Mouse (Mus musculus) layer of hippocampus, postnatal 14 days (tissue): ENCODE data around the gene Frmd5. TPM values are rescaled to one million over a fixed set of nuclear protein-coding genes. Genes with fewer than 3 reads are reported as not detected.

ENCODE experiments used
- DNase-seq, 2 experiments: peaks; one replicate each; pipeline ENCODE4 v3.0.0; 2021 to 2022; ENCODE audit warnings: low spot score in 2 of 2, mixed read lengths in 1 of 2
- total RNA-seq, 2 experiments: library from RNA; stranded (reverse); gene quantifications; 2 replicates each; pipeline ENCODE4 v1.2.3; 2021

Gene Frmd5
- total RNA-seq, 2 experiments from 2014 or later = 32.8 to 33.8 TPM

DNA sequence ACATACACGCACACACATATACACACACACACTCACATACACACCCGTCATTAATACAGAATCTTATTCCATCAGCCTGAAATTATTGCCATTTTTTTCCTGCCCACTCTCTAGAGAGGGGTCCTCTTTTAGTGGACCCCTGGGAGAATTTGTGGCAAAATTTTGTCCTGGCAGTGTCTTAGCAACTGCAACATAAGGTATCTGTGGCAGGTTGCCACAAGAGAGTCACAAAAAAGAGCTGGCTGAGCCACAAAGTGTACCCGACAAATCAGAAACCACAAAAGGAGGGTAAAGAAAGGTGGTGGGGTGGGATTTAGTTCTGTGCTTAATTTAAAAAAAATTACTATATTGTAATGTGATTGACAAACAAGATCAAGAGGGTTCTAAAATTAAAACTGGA, 181.0 kb downstream of the Frmd5 start:
- no peak for DNase-seq

GRCm38 (mm10) chr2:121621262-121622163, 185.4 kb downstream of the Frmd5 start:
- peak; percentile 24 to 53 for DNase-seq

DNA sequence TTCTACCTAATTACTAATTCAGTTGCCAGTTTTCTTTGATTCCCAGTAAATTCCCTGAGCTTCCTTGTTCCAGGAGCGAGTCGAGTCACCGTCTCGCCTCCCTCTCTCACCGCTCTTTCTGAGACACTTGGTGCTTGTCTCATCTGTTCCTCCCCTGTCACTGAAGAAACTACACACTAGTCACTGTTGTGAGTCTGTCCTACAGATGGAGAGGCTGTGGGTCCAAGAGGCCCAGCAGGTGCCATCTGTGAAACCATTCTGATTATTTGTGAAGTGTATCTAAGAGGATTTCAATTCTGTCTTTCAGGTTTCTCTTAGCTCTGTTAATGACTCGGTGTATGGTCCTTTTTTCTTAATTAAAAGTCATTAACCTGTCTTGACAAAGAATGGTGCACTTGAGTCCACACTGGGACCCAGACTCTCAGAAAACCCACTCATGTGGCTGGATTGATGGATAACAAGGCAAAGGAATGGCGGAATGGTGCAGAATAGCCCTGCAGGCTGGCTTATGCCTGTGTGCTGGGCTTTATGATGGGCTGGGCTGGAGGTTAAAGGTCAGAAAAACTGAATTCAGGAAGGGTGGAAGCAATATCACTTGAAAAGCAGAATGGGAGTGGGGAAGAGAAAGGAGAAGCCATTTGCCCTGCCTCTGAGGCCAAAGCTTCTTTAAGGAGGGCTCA, 186.2 kb downstream of the Frmd5 start:
- DNase-seq = peak; percentile 22 to 41

DNA sequence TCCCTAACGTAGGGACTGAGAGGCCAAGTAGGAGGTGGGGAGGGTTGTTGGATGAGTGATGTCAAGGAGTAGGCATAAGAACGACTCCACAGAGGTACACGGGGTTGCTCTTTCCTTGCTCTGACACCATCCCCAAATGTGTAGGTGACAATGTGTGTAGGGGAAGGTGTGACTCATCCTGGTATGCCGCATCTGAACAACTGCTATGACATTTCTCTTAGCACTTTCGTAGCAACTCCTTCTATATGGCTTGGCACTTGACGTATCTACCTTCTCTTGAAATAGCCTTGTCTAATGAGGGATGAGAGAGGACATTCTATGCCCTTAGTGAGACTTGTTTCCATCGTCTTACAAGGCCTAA, 191.7 kb downstream of the Frmd5 start:
- no peak for DNase-seq

GRCm38 (mm10) chr2:121614483-121615198, 192.2 kb downstream of the Frmd5 start:
- no peak for DNase-seq

- DNase-seq = no peak
Observed at GRCm38 (mm10) chr2:121612112-121612511, 194.8 kb downstream of the Frmd5 start.

DNA sequence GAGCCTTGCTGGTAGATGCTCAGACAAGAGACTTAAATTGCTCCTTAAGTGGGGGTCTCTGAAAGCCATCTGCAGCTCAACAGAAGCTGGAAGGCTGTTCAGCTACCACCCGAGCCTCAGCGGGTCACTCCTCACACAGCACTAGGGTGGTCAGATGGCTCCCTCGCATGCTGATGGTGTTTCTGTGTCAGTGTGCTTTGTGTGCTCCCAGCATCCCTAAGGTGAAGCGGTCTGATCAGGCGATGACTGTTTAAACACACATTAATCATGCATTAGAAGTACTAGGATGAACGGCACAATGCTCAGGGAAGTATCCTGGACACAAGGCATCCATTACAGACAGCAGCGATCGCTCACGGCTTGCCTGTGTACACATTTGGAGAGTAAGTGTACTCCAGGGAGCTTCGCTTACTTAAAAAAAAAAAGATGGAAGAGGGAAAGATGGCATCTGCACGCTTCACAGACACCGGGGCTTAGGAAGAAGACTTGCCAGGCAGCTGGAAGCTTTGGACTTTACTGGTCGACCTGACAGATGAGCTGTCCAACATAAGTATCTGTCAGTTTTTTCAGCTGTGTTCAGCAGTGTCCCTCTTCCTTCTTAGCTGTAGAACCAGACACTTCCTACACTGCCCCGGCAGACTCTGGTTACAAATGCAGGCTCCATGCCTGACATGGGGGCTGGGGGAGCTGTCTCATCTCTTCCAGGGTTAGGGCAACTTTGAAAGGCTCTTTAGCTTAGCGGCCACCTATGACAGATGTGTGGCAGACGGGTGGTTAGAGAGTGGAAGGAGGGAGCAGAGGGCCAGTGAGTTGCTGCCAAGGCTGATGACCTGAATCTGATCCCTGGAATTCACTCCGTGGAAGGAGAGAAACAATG, 196.6 kb downstream of the Frmd5 start:
- DNase-seq = no peak

DNA sequence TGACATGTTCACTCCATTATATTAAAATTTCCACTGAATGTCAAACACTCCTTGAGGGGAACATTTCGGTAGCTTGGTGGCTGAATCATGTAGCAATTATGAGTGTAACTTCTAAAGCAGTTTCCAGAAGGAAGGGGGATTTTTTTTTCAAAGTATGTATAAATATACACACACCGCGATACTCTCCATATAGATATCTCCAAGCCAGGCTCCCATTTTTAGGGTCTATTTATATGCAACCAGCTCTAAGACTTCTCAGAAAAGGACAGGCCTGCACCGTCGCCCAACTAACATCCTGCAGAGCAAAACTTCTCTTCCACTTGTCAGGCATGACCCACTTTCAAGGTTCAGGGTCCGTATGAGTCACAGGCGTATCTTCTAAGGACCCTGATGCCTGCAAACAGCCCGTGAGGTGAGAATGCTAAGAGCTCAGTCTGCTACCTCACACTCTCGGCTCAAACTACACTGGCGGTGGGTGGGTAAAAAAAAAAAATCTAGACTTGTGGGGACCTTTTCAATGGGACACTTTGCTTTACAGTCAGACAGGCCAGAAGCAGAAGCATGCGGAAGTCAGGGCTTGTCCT, 197.7 kb downstream of the Frmd5 start:
- DNase-seq = no peak

GRCm38 (mm10) chr2:121602397-121602796, 204.5 kb downstream of the Frmd5 start:
- DNase-seq = no peak

GRCm38 (mm10) chr2:121601543-121601942, 205.3 kb downstream of the Frmd5 start:
- no peak for DNase-seq

- no peak for DNase-seq
Observed at GRCm38 (mm10) chr2:121600736-121601135, 206.2 kb downstream of the Frmd5 start.

- DNase-seq = no peak
Observed at GRCm38 (mm10) chr2:121598249-121598648, 208.6 kb downstream of the Frmd5 start.

DNA sequence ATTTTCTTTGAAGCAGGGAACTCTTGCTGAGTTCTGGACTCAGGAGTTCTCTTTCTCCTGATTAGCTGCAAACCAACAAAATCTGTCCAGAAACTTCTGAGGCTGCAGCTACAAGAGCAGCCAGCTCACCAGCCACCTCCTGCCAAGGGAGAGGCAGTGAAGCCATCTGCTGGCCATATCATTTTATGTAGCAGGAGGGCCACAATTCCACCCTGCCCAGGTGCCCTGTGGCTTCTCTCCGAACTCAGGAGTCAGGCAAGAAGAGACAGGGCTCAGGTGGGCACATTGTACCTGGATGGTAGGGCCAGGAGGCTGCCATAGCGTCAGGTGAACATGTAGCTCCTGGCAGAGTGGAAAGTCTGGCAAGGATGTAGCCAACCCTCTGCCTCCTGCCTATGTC, 210.3 kb downstream of the Frmd5 start:
- DNase-seq = no peak

DNA sequence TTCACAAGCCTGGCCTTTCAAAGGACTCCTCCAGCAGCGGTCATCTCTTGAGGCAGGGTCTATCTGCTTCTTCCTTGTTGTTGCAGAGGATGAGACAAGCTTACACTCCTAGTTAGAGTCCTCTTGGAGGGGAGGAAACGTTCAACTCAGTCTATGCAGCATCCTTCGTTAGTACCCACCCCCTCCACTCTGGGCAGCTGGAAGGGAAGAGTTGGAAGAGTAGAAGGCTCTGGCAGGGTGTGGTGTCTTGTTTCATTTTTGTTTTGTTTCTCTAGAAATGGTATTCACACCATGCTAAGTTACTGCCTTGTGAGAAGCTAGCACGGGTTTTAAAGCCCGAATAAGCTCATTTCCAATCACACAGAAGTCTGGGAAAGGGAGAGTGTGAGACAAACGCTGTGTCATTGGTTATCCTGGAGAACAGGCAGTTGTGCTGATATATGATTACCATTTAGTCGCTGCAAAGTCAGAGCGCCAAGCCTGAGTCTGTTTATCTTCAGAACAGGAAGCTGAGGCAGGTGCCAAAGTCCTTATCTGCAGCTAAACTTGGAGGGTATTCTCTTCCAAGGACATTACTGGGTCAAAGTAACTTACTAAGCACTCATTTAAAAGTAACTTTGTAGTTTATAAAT, 212.1 kb downstream of the Frmd5 start:
- no peak for DNase-seq

GRCm38 (mm10) chr2:121594131-121594530, 212.8 kb downstream of the Frmd5 start:
- DNase-seq = no peak

DNA sequence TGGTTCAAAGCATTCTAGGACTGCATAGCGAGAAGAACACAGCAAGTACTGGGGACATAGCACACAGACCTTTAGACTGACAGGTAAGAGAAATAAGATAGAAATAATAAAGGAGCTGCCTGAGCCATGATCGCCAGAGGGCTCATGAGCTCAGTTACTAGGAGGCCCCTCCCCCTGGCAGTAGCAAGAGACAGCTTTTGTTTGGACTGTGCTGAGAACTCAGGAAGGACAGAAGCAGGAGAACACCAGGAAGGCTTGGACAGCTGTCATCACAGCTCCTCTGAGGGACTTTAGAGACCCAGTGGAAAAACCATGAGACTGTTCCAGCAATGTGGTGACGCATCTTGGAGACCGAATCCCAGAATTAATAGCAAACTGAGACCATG, 218.6 kb downstream of the Frmd5 start:
- peak in 1 of 2 experiments; percentile 31 for DNase-seq

DNA sequence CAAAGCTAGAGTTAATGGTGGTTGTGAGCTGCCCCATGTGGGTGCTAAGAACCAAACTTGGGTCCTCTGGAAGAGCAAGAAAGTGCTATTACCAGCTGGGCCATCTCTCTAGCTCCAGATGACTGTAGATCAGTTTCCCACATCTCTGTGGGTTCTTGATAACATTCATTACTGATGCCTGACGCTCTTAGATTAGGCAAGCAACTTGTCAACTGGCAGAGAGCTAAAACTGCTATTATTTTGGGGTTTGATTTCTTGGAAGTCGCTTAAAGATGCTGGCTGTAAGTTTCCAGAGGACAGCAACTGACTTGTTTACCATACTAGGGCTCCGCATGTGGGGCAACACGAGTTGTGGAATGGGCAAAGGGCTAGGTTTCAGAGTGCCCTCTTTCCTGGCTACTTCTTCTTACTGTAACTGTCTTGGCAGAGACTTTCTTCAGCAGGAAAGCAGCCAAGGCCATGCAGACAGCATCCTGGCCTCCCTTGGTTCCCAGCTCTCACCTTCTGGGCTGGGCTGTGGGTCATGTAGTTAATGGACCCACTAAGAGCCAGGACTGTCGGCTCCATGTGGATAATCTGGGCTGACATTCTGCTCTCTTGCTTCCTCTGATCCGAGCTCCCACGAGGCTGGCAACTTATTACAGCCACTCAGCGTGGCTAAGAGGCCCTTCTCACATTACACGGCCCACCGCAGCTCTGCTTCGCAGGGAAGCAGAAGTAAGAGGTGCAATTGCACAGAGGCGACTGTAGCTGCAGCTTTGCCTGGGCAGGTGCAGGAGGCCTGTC, 219.2 kb downstream of the Frmd5 start:
- no peak for DNase-seq

GRCm38 (mm10) chr2:121584705-121585104, 222.2 kb downstream of the Frmd5 start:
- no peak for DNase-seq

DNA sequence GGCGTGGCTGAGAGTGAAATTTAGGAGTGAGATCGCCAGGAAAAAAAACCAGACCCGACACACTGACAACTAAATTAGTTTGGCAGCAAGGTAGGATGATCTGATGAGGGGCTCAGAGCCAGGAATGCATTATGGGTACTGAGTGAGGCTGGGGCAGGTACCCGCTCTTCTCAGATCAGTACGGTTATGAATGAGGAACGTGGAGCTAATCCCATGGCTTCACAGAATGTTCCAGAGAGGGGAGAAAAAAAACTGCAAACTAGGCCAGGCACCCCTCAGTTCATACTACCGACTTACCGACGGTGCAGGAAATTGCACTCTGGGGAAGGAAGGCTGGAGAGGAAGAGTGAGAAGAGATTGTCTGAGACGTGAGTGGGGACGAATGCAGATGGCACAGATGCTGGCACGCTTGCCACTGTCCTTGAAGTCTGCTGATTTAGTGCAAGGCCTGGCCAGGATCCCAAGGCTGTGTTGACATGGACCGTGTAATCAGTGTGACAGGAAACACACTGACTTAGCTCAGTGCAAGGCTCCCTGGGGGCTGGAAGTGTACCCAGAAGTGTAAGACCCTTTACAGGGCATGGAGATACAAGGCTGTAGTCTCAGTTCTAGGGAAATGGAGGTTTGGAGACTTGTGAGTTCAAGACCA, 223.3 kb downstream of the Frmd5 start:
- DNase-seq = peak in 1 of 2 experiments; percentile 19
